Mouse (Mus musculus) intestine, postnatal 0 days (tissue): ENCODE measurements around the gene Aebp2. TPM values are rescaled to one million over a fixed set of nuclear protein-coding genes. Genes with fewer than 3 reads are reported as not detected.
A peak's percentile ranks its signal among the peaks of the same experiment; 100 is the strongest.
"Not testable (repeated sequence)": the region's sequence is repeated elsewhere in the genome, so short reads cannot be mapped to it uniquely, and the experiment has no call there.

ENCODE experiments used
- ATAC-seq: fragments of 200-750 bp; cut with Nextera tagmentation; 2 replicates; pipeline ENCODE4 v1.8.0; 2017; ENCODE audit warnings: mild to moderate bottlenecking, moderate TSS enrichment, moderate library complexity
- H3K27ac ChIP-seq: fragments of 300-500 bp; sonication (generic); 2 replicates; pipeline ENCODE4 v1.5.1; 2014; ENCODE audit warnings: mild to moderate bottlenecking, low read depth, low read length, moderate library complexity
- H3K27me3 ChIP-seq: fragments of 300-500 bp; sonication (generic); replicated peaks from 2 replicates; pipeline ENCODE4 v1.6.1; 2014; ENCODE audit warnings: low read length, mixed read lengths; ENCODE audit not compliant: control insufficient read depth, insufficient read depth
- H3K36me3 ChIP-seq: fragments of 300-500 bp; sonication (generic); 2 replicates; pipeline ENCODE4 v1.6.1; 2014; ENCODE audit warnings: mild to moderate bottlenecking, moderate library complexity; ENCODE audit not compliant: control insufficient read depth, insufficient read depth
- H3K4me1 ChIP-seq: fragments of 300-500 bp; sonication (generic); replicated peaks from 2 replicates; pipeline ENCODE4 v1.6.1; 2014; ENCODE audit warnings: antibody characterized with exemption, low read length, mixed read lengths; ENCODE audit not compliant: control insufficient read depth, insufficient read depth
- H3K4me2 ChIP-seq: fragments of 300-500 bp; sonication (generic); replicated peaks from 2 replicates; pipeline ENCODE4 v1.6.1; 2014; ENCODE audit warnings: low read depth, mild to moderate bottlenecking, moderate library complexity
- H3K4me3 ChIP-seq: fragments of 300-500 bp; sonication (generic); 2 replicates; pipeline ENCODE4 v1.5.1; 2014; ENCODE audit warnings: low read depth, low read length
- H3K9ac ChIP-seq: fragments of 300-500 bp; sonication (generic); 2 replicates; pipeline ENCODE4 v1.6.1; 2014; ENCODE audit warnings: mild to moderate bottlenecking, low read depth, low read length
- H3K9me3 ChIP-seq: fragments of 300-500 bp; sonication (generic); 2 replicates; pipeline ENCODE4 v1.6.1; 2016; ENCODE audit warnings: mixed run types; ENCODE audit not compliant: control insufficient read depth
- CTCF ChIP-seq: sonication (generic); IDR thresholded peaks from 2 replicates; pipeline ENCODE4 v1.5.1; 2016; ENCODE audit warnings: low read depth, mild to moderate bottlenecking, control low read depth, antibody characterized with exemption, moderate library complexity
- WGBS: fragments of 180-500 bp; shearing (Covaris S2); extraction: QIAGEN DNeasy Blood & Tissue Kit; methylation state at CpG from one replicate; pipeline ENCODE4 v1.1.7; 2014; 5-methylcytosine and 5-hydroxymethylcytosine counted together
- polyA plus RNA-seq: library from polyadenylated mRNA; unstranded; fragments of >200 nt; fragmentation: Nextera tagmentation; extraction: Ambion mirVana; gene quantifications from 2 replicates; pipeline ENCODE4 v1.2.1, GENCODE M21; 2015

Aebp2 gene
- polyA plus RNA-seq, 1 experiment from 2014 or later = 8.2 TPM

- TF ChIP-seq CTCF = no peak
- WGBS = 93% methylated on average over 15 of the region's 15 CpGs
Observed at GRCm38 (mm10) chr6:140597381-140598329, 24.8 kb upstream of the Aebp2 start.

GRCm38 (mm10) chr6:140598516-140598915 is 23.9 kb upstream of the Aebp2 start:
- ATAC-seq = no peak
- Histone ChIP-seq H3K9me3 (no peaks in the 10 kb centered on the region), H3K4me2 (no peak overlapping the region), H3K36me3 (peaks cover 24% of the 10 kb centered on the region; the same call in 1 of the 2 replicates), H3K4me1 (peaks cover 6% of the 10 kb centered on the region; the same call in 1 of the 2 replicates), H3K27me3 (no peaks in the 10 kb centered on the region), H3K4me3 (no peak overlapping the region), H3K27ac (peak overlapping the region; percentile 46; the same call in 1 of the 2 replicates), H3K9ac (no peak overlapping the region)
- 78% methylated on average over 9 of the region's 9 CpGs for WGBS
- TF ChIP-seq CTCF = no peak

More at GRCm38 (mm10) chr6:140597381-140598329, 24.8 kb upstream of the Aebp2 start:
- no peak overlapping the region for H3K4me3 ChIP-seq
- ATAC-seq = no peak
- peaks cover 28% of the 10 kb centered on the region; the same call in 1 of the 2 replicates for H3K36me3 ChIP-seq
- H3K4me1 ChIP-seq = peaks cover 6% of the 10 kb centered on the region; the same call in 1 of the 2 replicates
- H3K4me2 ChIP-seq = no peak overlapping the region
- H3K27ac ChIP-seq = no peak overlapping the region; the same call in 1 of the 2 replicates
- no peaks in the 10 kb centered on the region for H3K27me3 ChIP-seq
- no peaks in the 10 kb centered on the region for H3K9me3 ChIP-seq
- no peak overlapping the region for H3K9ac ChIP-seq

- H3K9ac ChIP-seq = no peak overlapping the region
- H3K4me2 ChIP-seq = no peak overlapping the region
- no peak for TF ChIP-seq CTCF
- 0 out of 2 replicates have a peak overlapping the region, but pooled peaks have one; percentile 0 for H3K27ac ChIP-seq
- H3K4me1 ChIP-seq = peaks cover 2% of the 10 kb centered on the region; the same call in 1 of the 2 replicates
- H3K4me3 ChIP-seq = no peak overlapping the region
- peak; percentile 25; the same call in 1 of the 2 replicates for ATAC-seq
- H3K27me3 ChIP-seq = no peaks in the 10 kb centered on the region
- no peaks in the 10 kb centered on the region for H3K9me3 ChIP-seq
- H3K36me3 ChIP-seq = peaks cover 22% of the 10 kb centered on the region; the same call in 1 of the 2 replicates
- 63% methylated on average over 5 of the region's 5 CpGs for WGBS
Observed at GRCm38 (mm10) chr6:140599337-140599736, 23.1 kb upstream of the Aebp2 start.

GRCm38 (mm10) chr6:140600671-140601070 is 21.8 kb upstream of the Aebp2 start:
- TF ChIP-seq CTCF = peak; percentile 44
- 85% methylated on average over 8 of the region's 8 CpGs for WGBS
- not testable (repeated sequence) for H3K4me1 ChIP-seq, H3K27ac ChIP-seq, H3K4me3 ChIP-seq, H3K9ac ChIP-seq, H3K9me3 ChIP-seq, H3K27me3 ChIP-seq, H3K4me2 ChIP-seq
- ATAC-seq = peak; percentile 38; the same call in 1 of the 2 replicates
- H3K36me3 ChIP-seq = peaks cover 14% of the 10 kb centered on the region; the same call in 1 of the 2 replicates

GRCm38 (mm10) chr6:140601175-140601574 is 21.3 kb upstream of the Aebp2 start:
- Histone ChIP-seq H3K36me3 (peaks cover 9% of the 10 kb centered on the region; the same call in 1 of the 2 replicates), H3K9me3 (no peaks in the 10 kb centered on the region), H3K4me1 (no peaks in the 10 kb centered on the region), H3K4me3 (no peak overlapping the region), H3K27ac (no peak overlapping the region), H3K4me2 (no peak overlapping the region), H3K27me3 (no peaks in the 10 kb centered on the region), H3K9ac (no peak overlapping the region)
- peak; percentile 76 for ATAC-seq
- WGBS = 57% methylated on average over 4 of the region's 4 CpGs
- TF ChIP-seq CTCF = no peak

GRCm38 (mm10) chr6:140603228-140603944 is 19.1 kb upstream of the Aebp2 start:
- Histone ChIP-seq H3K4me1 (no peaks in the 10 kb centered on the region; the same call in 1 of the 2 replicates), H3K4me3 (no peak overlapping the region), H3K36me3 (no peaks in the 10 kb centered on the region), H3K9ac (no peak overlapping the region), H3K27me3 (no peaks in the 10 kb centered on the region), H3K9me3 (no peaks in the 10 kb centered on the region), H3K27ac (no peak overlapping the region), H3K4me2 (no peak overlapping the region)
- no peak for TF ChIP-seq CTCF
- ATAC-seq = no peak
- WGBS = 34% methylated on average over 8 of the region's 8 CpGs

GRCm38 (mm10) chr6:140605173-140605572 is 17.3 kb upstream of the Aebp2 start:
- not testable (repeated sequence) for H3K4me3 ChIP-seq, H3K27ac ChIP-seq, H3K4me1 ChIP-seq, H3K4me2 ChIP-seq, H3K27me3 ChIP-seq, H3K9me3 ChIP-seq, ATAC-seq, H3K9ac ChIP-seq, H3K36me3 ChIP-seq
- 91% methylated on average over 5 of the region's 5 CpGs for WGBS
